Mouse (Mus musculus) ES-E14 (cell line): ENCODE data around the gene Npw.

Experiments used
- HCFC1 ChIP-seq: IDR thresholded peaks from 2 replicates; pipeline ENCODE4 v1.6.1; 2012; ENCODE audit warnings: low read length, inconsistent platforms, borderline replicate concordance; ENCODE audit not compliant: insufficient read depth
- ZC3H11A ChIP-seq: IDR thresholded peaks from 2 replicates; pipeline ENCODE4 v1.6.1; 2012; ENCODE audit warnings: low read depth, mild to moderate bottlenecking, inconsistent platforms, low read length, borderline replicate concordance
- ZNF384 ChIP-seq: IDR thresholded peaks from 2 replicates; pipeline ENCODE4 v1.6.1; 2012; ENCODE audit warnings: low read depth, low read length, inconsistent platforms

DNA sequence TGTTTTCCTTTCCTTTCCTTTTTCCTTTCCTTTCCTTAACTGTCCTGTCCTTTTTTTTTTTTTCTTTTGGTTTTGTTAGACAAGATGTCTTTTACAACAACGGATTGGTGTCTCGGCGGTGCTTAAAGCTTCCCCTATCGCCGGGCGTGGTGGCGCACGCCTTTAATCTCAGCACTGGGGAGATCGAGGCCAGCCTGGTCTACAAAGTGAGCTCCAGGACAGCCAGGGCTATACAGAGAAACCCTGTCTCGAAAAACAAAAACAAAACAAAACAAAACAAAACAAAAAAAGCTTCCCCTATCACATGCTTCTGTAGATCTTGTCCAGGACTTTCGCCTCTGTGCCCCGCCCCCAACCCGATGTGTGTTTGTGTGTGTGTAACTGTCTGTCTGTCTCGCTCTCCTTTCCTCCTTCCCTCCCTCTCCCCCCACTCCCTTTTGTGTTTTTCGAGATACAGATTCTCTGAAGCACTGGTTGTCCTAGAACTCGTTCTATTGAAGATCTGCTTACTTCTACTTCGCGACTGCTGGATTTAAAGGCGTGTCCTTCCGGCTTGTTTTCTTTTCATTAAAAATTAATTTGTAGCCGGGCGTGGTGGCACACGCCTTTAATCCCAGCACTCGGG is 49.7 kb upstream of the Npw start:
- no peak for TF ChIP-seq HCFC1
- TF ChIP-seq ZC3H11A: no peak
- no peak for TF ChIP-seq ZNF384
